Mouse (Mus musculus): ENCODE measurements around the gene Glipr1l3. TPM values are rescaled to one million over a fixed set of nuclear protein-coding genes. Genes with fewer than 3 reads are reported as not detected.
A peak's percentile ranks its signal among the peaks of the same experiment; 100 is the strongest.
"Not testable (repeated sequence)": the region's sequence is repeated elsewhere in the genome, so short reads cannot be mapped to it uniquely, and the experiment has no call there.

The Glipr1l3 gene
- not detected in 2 replicates for polyA plus RNA-seq (2014; fragmentation: Nextera tagmentation; extraction: Ambion mirVana)

DNA sequence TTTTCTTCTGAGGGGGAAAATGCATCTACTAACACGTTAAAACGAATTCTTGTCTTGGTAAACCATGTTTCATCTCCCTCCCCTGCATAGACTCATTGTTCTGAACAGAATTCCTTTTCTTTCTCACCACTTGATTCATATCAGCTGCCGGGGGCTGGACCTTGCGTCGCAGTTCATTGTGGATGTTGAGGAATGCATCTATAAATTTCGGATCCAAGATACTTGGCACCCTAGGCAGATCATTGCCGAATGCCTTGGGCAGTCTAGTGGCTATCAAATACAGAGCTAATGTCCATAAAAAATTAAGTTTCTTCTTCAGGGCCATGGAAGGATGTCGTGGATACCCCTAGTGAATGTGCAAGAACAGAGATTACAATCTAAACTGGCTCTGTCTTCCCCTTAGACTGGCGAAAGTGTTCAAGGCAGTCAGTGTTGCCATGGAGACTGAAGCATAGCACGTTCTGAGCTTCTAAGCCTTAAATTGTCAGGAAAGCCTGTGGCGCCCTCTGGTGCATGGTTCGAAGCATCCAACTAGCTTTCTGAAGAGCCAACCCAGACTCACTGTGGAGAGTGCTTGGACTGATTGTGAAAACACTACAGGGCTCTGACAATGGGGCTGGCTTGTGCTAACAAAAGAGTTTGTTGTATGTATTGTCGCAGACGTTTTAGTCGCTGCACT, at the start of gene Glipr1l3:
Gene Glipr1l3, minus strand, starts transcription at position 446 of the 679 bp plus-strand sequence.
- not testable (repeated sequence) for H3K9me3 ChIP-seq (replicated peaks; ENCODE audit: control insufficient read depth, low read length); H3K27me3 ChIP-seq (ENCODE audit: control insufficient read depth, insufficient read depth, low read length); H3K4me3 ChIP-seq (ENCODE audit: low read depth, low read length); H3K36me3 ChIP-seq (ENCODE audit: control insufficient read depth, insufficient read depth, low read length); H3K27ac ChIP-seq (ENCODE audit: low read depth, low read length); H3K4me1 ChIP-seq (ENCODE audit: control insufficient read depth, insufficient read depth, low read length); H3K4me2 ChIP-seq; H3K9ac ChIP-seq (ENCODE audit: low read depth, low read length)
- WGBS (ENCODE audit: insufficient replicate concordance): 29% methylated on average over 15 of the region's 15 CpGs
- peak; percentile 44; the same call in 1 of the 2 replicates for ATAC-seq (replicated peaks; ENCODE audit: insufficient number of reproducible peaks, low FRiP score, low TSS enrichment)

DNA sequence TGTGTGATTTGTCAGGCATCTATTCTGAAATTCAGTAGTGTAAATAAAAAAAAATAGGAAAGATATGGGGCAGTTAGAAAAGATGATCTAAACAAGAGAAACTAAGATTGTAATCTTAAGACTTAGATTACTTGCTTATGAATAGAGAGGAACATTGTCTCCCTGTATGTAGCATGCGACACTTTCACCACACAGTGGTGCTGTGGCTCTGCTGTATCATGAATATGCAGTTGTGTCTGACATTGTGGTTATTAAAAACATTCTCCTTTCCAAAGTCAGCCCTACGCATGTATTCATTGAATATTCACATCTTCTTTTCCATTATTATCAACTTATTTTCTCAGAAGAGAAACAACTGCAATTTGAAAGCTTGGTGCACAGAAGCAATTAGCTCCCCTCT, 43.3 kb upstream of the Glipr1l3 start:
- no peaks in the 10 kb centered on the region for H3K4me1 ChIP-seq (ENCODE audit: control insufficient read depth, insufficient read depth, low read length)
- H3K27ac ChIP-seq (ENCODE audit: low read depth, low read length): no peak overlapping the region
- ATAC-seq (replicated peaks; ENCODE audit: insufficient number of reproducible peaks, low FRiP score, low TSS enrichment): no peak
- no peak overlapping the region for H3K9ac ChIP-seq (ENCODE audit: low read depth, low read length)
- H3K27me3 ChIP-seq (ENCODE audit: control insufficient read depth, insufficient read depth, low read length): no peaks in the 10 kb centered on the region
- no peaks in the 10 kb centered on the region for H3K9me3 ChIP-seq (replicated peaks; ENCODE audit: control insufficient read depth, low read length)
- H3K36me3 ChIP-seq (ENCODE audit: control insufficient read depth, insufficient read depth, low read length): no peaks in the 10 kb centered on the region
- 61% methylated on average over 2 of the region's 2 CpGs for WGBS (ENCODE audit: insufficient replicate concordance)
- H3K4me3 ChIP-seq (ENCODE audit: low read depth, low read length): no peak overlapping the region
- H3K4me2 ChIP-seq: no peak overlapping the region

DNA sequence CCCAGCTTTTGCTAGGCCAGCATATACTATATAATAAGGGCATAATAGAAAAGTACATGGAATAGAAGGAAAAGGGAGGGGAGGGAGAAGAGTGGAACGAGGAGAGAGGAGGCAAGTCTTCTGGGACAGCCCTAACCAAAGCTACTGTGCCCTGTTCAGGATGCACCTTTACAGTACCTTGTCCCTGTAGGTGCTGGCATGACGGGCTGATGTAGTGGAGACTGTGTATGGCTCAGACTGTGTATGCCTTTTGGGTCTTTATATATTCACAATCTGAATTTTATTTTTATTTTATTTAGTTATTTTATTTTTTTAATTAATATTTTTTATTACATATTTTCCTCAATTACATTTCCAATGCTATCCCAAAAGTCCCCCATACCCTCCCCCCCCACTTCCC, 33.8 kb upstream of the Glipr1l3 start:
- H3K9ac ChIP-seq (ENCODE audit: low read depth, low read length); ATAC-seq (replicated peaks; ENCODE audit: insufficient number of reproducible peaks, low FRiP score, low TSS enrichment); H3K9me3 ChIP-seq (replicated peaks; ENCODE audit: control insufficient read depth, low read length); H3K4me2 ChIP-seq; H3K4me1 ChIP-seq (ENCODE audit: control insufficient read depth, insufficient read depth, low read length); H3K27ac ChIP-seq (ENCODE audit: low read depth, low read length); H3K27me3 ChIP-seq (ENCODE audit: control insufficient read depth, insufficient read depth, low read length); H3K4me3 ChIP-seq (ENCODE audit: low read depth, low read length); H3K36me3 ChIP-seq (ENCODE audit: control insufficient read depth, insufficient read depth, low read length): not testable (repeated sequence)
- 80% methylated on average over 2 of the region's 2 CpGs for WGBS (ENCODE audit: insufficient replicate concordance)

DNA sequence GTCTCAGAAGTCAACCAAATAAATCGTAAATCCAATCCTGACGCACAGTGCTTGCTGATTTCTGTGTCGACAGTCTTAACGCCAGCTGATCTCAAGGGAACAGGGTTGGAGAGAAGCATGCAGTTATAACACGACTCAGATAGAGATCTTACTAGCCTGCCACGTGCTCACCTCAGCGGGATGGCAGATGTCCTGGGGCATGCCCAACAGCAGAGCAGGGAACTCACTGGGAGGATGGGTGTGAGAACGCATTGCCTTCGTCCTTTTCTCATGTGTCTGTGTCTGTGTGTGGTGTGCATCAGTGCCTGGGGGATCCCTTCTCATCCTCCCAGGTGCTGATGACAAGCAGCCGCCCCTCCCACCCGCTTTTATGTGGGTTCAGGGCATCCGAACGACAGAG, 16.9 kb upstream of the Glipr1l3 start:
- not testable (repeated sequence) for H3K4me3 ChIP-seq (ENCODE audit: low read depth, low read length); H3K4me2 ChIP-seq; H3K27ac ChIP-seq (ENCODE audit: low read depth, low read length); H3K36me3 ChIP-seq (ENCODE audit: control insufficient read depth, insufficient read depth, low read length); H3K4me1 ChIP-seq (ENCODE audit: control insufficient read depth, insufficient read depth, low read length); H3K9ac ChIP-seq (ENCODE audit: low read depth, low read length); H3K27me3 ChIP-seq (ENCODE audit: control insufficient read depth, insufficient read depth, low read length); H3K9me3 ChIP-seq (replicated peaks; ENCODE audit: control insufficient read depth, low read length); ATAC-seq (replicated peaks; ENCODE audit: insufficient number of reproducible peaks, low FRiP score, low TSS enrichment)
- 42% methylated on average over 13 of the region's 13 CpGs for WGBS (ENCODE audit: insufficient replicate concordance)

DNA sequence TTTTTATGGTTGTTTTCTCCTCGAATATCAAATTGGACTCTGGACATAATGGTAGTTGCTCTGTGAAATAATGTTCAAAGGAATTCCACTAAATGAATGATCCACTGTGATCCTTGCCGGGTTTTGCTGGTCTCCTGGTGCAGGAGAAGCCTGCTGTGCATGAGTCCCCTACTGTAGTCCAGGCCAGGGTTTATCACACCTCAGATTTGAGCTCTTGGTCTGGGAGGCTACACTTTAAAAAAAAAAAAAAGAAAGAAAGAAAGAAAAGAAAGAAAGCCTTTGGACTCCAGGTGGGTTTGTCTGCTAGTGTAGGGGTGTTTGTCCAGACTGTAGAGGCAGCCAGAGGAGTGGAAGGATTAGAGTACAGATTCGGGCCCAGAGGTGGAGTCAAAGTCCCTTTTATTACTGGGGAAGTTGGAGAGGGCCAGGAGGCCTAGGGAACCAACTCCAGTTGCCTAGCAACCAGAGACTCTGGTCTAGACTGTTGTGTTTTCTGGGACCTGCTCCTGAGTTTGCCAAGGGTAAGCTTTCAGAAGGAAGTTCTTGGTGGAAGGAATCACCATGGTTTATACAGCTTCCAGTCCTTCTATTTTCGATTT, 3.1 kb upstream of the Glipr1l3 start, which contains the start of gene Caps2:
Gene Caps2, plus strand, starts transcription at position 454 of the 599 bp plus-strand sequence.
- Histone ChIP-seq H3K4me1 (ENCODE audit: control insufficient read depth, insufficient read depth, low read length) (0 out of 2 replicates have a peak, but pooled peaks cover 2% of the 10 kb centered on the region), H3K27ac (ENCODE audit: low read depth, low read length) (no peak within 1 kb of the TSS), H3K4me3 (ENCODE audit: low read depth, low read length) (peak within 1 kb of the TSS; percentile 31; the same call in 1 of the 2 replicates), H3K4me2 (peak within 1 kb of the TSS; percentile 54), H3K27me3 (ENCODE audit: control insufficient read depth, insufficient read depth, low read length) (no peaks in the 10 kb centered on the region), H3K9me3 (replicated peaks; ENCODE audit: control insufficient read depth, low read length) (no peaks in the 10 kb centered on the region), H3K36me3 (ENCODE audit: control insufficient read depth, insufficient read depth, low read length) (no peaks in the 10 kb centered on the region), H3K9ac (ENCODE audit: low read depth, low read length) (no peak within 1 kb of the TSS)
- peak; percentile 70 for ATAC-seq (replicated peaks; ENCODE audit: insufficient number of reproducible peaks, low FRiP score, low TSS enrichment)
- 39% methylated on average over 4 of the region's 4 CpGs for WGBS (ENCODE audit: insufficient replicate concordance)

DNA sequence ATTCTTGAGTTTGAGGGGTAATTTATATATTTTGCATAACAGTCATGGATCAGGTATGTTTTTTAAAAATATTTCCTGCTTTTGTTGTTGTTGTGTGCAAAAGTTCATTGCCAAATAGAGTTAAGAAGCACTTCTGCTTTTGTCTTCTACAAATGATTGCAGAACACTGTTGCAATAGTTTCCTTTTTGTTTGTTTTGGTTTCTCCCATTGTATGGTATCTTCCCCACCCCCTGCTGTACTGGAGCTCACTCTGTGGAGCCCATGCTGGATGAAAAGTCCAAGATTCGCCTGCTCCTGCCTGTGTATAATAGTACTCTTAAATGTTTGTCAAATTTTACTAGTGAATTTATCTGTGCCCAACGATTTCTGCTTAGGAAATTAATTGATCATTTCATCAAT, 20.3 kb downstream of the Glipr1l3 start:
- H3K27ac ChIP-seq (ENCODE audit: low read depth, low read length): no peak overlapping the region
- H3K9me3 ChIP-seq (replicated peaks; ENCODE audit: control insufficient read depth, low read length): no peaks in the 10 kb centered on the region
- H3K9ac ChIP-seq (ENCODE audit: low read depth, low read length): no peak overlapping the region
- WGBS (ENCODE audit: insufficient replicate concordance): 47% methylated on average over 2 of the region's 2 CpGs
- no peak for ATAC-seq (replicated peaks; ENCODE audit: insufficient number of reproducible peaks, low FRiP score, low TSS enrichment)
- H3K36me3 ChIP-seq (ENCODE audit: control insufficient read depth, insufficient read depth, low read length): no peaks in the 10 kb centered on the region
- H3K4me1 ChIP-seq (ENCODE audit: control insufficient read depth, insufficient read depth, low read length): no peaks in the 10 kb centered on the region
- H3K27me3 ChIP-seq (ENCODE audit: control insufficient read depth, insufficient read depth, low read length): no peaks in the 10 kb centered on the region
- H3K4me3 ChIP-seq (ENCODE audit: low read depth, low read length): no peak overlapping the region
- H3K4me2 ChIP-seq: no peak overlapping the region

DNA sequence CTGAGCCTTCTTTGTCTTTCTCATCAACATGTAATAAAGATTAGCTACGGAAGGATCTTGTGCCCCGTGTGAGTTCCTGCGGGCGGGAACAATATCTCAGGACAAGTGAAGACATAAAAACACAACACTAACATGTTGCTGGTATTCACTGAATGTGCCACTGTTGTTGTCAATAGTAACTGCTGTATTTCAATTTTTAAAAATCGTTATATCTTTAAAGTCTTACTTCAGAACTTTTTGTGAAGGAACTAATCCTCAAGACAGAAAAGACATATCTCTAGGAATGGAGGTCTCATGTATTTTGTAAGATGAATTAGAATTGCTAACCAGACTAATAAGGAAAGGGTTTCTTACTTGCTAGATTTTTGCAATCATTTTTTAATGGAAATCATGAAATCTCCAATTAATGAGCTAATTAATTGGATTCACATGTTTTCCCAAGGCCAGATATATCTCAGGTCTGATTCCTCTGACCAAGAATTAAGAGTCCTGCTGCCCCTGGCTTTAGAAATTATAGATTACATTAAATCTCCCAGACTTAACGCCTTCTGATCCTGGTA, 21.2 kb downstream of the Glipr1l3 start:
- Histone ChIP-seq H3K4me1 (ENCODE audit: control insufficient read depth, insufficient read depth, low read length) (no peaks in the 10 kb centered on the region), H3K9ac (ENCODE audit: low read depth, low read length) (no peak overlapping the region), H3K9me3 (replicated peaks; ENCODE audit: control insufficient read depth, low read length) (no peaks in the 10 kb centered on the region), H3K27me3 (ENCODE audit: control insufficient read depth, insufficient read depth, low read length) (no peaks in the 10 kb centered on the region), H3K4me2 (peak overlapping the region; percentile 52), H3K36me3 (ENCODE audit: control insufficient read depth, insufficient read depth, low read length) (no peaks in the 10 kb centered on the region), H3K27ac (ENCODE audit: low read depth, low read length) (no peak overlapping the region), H3K4me3 (ENCODE audit: low read depth, low read length) (peak overlapping the region; percentile 30; the same call in 1 of the 2 replicates)
- no peak for ATAC-seq (replicated peaks; ENCODE audit: insufficient number of reproducible peaks, low FRiP score, low TSS enrichment)
- WGBS (ENCODE audit: insufficient replicate concordance): 45% methylated on average over 6 of the region's 6 CpGs

DNA sequence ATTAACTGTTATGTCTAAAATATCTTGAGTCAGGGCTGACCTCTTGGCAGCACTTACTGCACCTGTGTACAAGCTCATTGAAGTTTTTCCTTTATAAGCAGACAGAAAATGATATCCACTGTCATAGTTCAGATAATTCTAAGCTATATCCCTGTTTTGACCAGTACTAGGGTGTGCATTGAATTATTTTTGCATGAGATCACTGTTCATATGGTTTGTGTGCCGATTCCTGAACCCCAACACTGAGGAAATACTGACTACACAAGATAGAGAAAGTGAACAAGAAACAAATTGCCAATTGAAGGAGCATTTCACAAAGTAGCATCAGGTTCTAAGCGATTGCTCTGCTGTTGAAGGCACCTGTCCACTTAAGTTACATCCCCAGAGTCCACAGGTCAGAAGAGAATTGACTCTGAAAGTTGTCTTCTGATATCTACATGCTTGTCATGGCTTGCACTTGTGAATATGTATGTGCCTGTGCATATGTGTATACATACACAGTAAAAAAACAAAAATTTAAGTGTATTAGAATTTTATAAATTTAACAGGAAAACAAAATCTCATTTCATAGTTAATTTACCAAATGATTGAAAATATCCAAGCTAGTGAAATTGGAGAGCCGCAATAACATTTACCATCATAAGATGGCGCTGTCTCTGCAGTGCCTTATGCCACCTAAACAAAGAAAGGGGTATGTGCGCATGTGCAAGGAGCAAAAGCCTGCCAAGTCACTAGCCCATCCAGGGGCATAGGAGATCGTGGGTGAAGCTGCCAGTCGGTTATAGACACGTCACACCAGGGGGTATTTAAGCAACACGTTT, 21.9 kb downstream of the Glipr1l3 start:
- H3K27ac ChIP-seq (ENCODE audit: low read depth, low read length): no peak overlapping the region
- no peak; the same call in 1 of the 2 replicates for ATAC-seq (replicated peaks; ENCODE audit: insufficient number of reproducible peaks, low FRiP score, low TSS enrichment)
- H3K9ac ChIP-seq (ENCODE audit: low read depth, low read length): no peak overlapping the region
- WGBS (ENCODE audit: insufficient replicate concordance): 21% methylated on average over 9 of the region's 9 CpGs
- H3K4me1 ChIP-seq (ENCODE audit: control insufficient read depth, insufficient read depth, low read length): no peaks in the 10 kb centered on the region
- H3K36me3 ChIP-seq (ENCODE audit: control insufficient read depth, insufficient read depth, low read length): no peaks in the 10 kb centered on the region
- H3K9me3 ChIP-seq (replicated peaks; ENCODE audit: control insufficient read depth, low read length): no peaks in the 10 kb centered on the region
- H3K4me3 ChIP-seq (ENCODE audit: low read depth, low read length): peak overlapping the region; percentile 30; the same call in 1 of the 2 replicates
- H3K4me2 ChIP-seq: peak overlapping the region; percentile 52
- no peaks in the 10 kb centered on the region for H3K27me3 ChIP-seq (ENCODE audit: control insufficient read depth, insufficient read depth, low read length)

Data from heart, embryonic 11.5 days (tissue).